Mouse (Mus musculus): ENCODE data around the gene Fign. TPM values are rescaled to one million over a fixed set of nuclear protein-coding genes. Genes with fewer than 3 reads are reported as not detected.

The Fign gene
- total and polyA plus RNA-seq, 3 experiments, result 5.0 to 17.5 (median 8.3) TPM

DNA sequence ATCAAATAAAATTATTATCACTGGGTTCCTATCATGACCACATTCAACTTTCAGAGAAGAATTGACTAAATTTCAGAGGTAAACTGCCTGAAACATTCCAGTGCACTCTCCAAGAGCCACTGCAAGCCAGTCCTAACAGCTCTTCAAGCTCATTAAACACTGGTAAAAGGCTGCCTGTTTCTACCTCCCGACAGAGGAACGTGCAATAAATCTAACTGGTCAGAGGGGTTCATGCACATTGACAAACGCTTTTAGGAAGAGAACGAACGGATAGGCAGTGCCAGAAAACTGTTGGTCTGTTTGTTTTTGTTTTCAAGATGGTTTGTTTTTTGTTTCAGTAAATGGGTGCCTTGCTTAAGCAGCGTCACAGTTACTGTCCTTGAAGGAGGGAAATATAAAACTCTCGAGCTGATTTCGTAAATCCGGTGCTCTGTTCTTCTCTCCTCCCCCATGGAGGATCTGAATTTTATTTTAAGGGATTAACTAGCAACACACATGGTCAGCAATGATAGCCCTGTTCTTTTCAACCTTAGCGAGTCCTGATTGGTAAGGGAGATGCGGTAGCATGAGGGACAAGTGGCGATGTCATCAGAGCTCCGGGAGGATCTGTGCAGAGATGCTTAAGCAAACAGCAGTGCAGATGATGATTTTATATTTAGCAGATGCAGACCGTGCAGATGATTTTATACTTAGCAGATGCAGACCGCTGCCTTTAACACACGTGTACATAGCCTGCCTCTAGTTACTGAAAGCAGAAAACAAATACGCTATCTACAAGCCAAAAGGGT is 23.0 kb downstream of the Fign start:
- Histone ChIP-seq H3K36me3 (ENCODE audit: control insufficient read depth, insufficient read depth, low read length) (peaks cover 3% of the 10 kb centered on the region; the same call in 1 of the 2 replicates), H3K4me3 (no peak overlapping the region), H3K27me3 (ENCODE audit: control insufficient read depth, insufficient read depth, low read length) (no peaks in the 10 kb centered on the region), H3K4me1 (ENCODE audit: control insufficient read depth, insufficient read depth, low read length) (peaks cover 2% of the 10 kb centered on the region; the same call in 1 of the 2 replicates), H3K79me2 (replicated peaks; ENCODE audit: control insufficient read depth, insufficient read depth, low read length) (no peaks in the 10 kb centered on the region; the same call in none of the 2 replicates), H3K27ac (peak overlapping the region; percentile 51), H3K9ac (ENCODE audit: low read depth, low read length) (peak overlapping the region; percentile 45; the same call in 1 of the 2 replicates)
- DNase-seq, result no peak
- WGBS, result 55% methylated on average over 17 of the region's 17 CpGs
- intact Hi-C loops (cut with DNase I), result loop anchor here (2.0 to 10.0 kb wide), 2 partner anchors 20 to 90 kb away; no protein-coding TSS in a partner anchor
- no peak for TF ChIP-seq POLR2A (IDR thresholded peaks at IDR 0.05; ENCODE audit: insufficient read depth, low read depth, low read length)
- TF ChIP-seq CTCF (IDR thresholded peaks at IDR 0.05), result no peak
- no peak for TF ChIP-seq EP300 (IDR thresholded peaks at IDR 0.05; ENCODE audit: insufficient read depth, low read depth, low read length)

DNA sequence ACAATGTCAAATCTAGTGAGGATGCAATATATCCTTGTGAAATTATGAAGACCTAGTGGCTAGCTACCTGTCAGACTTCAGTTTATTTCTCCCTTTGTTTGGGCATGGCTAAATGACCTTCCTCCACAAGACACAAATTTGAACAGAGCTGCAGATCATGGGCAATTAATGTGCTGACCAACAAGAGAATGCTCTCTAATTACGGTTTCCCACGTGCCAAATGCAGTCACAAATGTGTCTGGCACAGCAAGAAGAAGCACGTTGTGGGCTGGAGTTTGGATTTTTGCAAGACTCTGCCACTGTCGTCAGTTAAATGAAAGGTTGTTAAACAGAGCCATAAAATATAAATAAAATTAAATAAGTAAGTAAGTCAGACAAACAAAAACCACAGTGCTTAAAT is 25.7 kb downstream of the Fign start:
- Histone ChIP-seq H3K79me2 (replicated peaks; ENCODE audit: control insufficient read depth, insufficient read depth, low read length) (no peaks in the 10 kb centered on the region; the same call in 1 of the 2 replicates), H3K9ac (ENCODE audit: low read depth, low read length) (no peak overlapping the region), H3K4me1 (ENCODE audit: control insufficient read depth, insufficient read depth, low read length) (no peaks in the 10 kb centered on the region; the same call in 1 of the 2 replicates), H3K27ac (no peak overlapping the region; the same call in 1 of the 2 replicates), H3K36me3 (ENCODE audit: control insufficient read depth, insufficient read depth, low read length) (peaks cover 3% of the 10 kb centered on the region), H3K27me3 (ENCODE audit: control insufficient read depth, insufficient read depth, low read length) (no peaks in the 10 kb centered on the region), H3K4me3 (no peak overlapping the region)
- no peak for DNase-seq
- intact Hi-C loops (cut with DNase I), result loop anchor here (10.0 kb wide), 1 partner anchor 87 kb away; no protein-coding TSS in a partner anchor
- WGBS, result 65% methylated on average over 4 of the region's 4 CpGs
- no peak for TF ChIP-seq EP300 (IDR thresholded peaks at IDR 0.05; ENCODE audit: insufficient read depth, low read depth, low read length)
- no peak for TF ChIP-seq POLR2A (IDR thresholded peaks at IDR 0.05; ENCODE audit: insufficient read depth, low read depth, low read length)
- TF ChIP-seq CTCF (IDR thresholded peaks at IDR 0.05), result no peak

DNA sequence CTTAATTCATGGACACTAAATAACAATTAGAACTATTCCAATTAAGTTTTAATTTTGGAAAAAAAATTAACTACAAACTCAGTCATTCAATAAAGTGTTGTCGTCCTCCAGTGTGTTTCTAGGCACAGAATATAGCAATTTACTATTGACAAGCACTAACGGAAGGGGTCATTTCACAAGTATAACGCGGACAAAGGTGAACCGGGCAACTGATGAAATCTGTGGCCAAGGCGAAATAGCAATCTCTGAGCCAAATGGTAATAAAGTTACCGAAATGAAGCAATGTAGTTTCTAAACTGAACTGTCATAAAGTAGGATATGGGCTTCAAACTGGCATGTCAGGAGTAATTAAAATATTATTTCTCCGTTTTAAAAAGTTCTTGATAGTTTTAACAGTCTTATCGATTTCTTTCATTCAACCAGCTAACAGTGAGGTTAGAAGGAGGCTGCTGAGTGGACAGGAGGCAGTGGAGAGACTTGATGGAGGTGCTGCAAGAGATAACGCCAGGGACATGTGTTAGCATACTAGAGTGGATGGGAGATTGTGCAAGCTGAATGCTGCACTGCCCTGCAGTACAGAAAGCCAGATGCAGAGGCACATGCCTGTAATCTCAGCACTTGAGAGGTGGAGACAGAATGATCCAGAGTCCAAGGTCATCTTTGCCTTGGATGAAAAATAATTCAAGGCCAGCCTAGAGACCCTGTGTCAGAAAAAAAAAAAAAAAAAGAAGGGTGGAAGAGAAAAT is 27.7 kb downstream of the Fign start:
- Histone ChIP-seq H3K4me1 (ENCODE audit: control insufficient read depth, insufficient read depth, low read length) (no peaks in the 10 kb centered on the region; the same call in 1 of the 2 replicates), H3K27ac (peak overlapping the region; percentile 66), H3K9ac (ENCODE audit: low read depth, low read length) (no peak overlapping the region), H3K4me3 (no peak overlapping the region), H3K79me2 (replicated peaks; ENCODE audit: control insufficient read depth, insufficient read depth, low read length) (no peaks in the 10 kb centered on the region), H3K27me3 (ENCODE audit: control insufficient read depth, insufficient read depth, low read length) (no peaks in the 10 kb centered on the region), H3K36me3 (ENCODE audit: control insufficient read depth, insufficient read depth, low read length) (no peaks in the 10 kb centered on the region; the same call in none of the 2 replicates)
- TF ChIP-seq EP300 (IDR thresholded peaks at IDR 0.05; ENCODE audit: insufficient read depth, low read depth, low read length), result peak; percentile 99
- 0 out of 2 replicates have a peak, but pooled peaks have one; percentile 34 for TF ChIP-seq POLR2A (IDR thresholded peaks at IDR 0.05; ENCODE audit: insufficient read depth, low read depth, low read length)
- no peak for TF ChIP-seq CTCF (IDR thresholded peaks at IDR 0.05)
- peak in 1 of 2 experiments; percentile 64 for DNase-seq
- intact Hi-C loops (cut with DNase I), result loop anchor here (10.0 kb wide), 1 partner anchor 85 kb away; no protein-coding TSS in a partner anchor
- WGBS, result 59% methylated on average over 10 of the region's 10 CpGs

DNA sequence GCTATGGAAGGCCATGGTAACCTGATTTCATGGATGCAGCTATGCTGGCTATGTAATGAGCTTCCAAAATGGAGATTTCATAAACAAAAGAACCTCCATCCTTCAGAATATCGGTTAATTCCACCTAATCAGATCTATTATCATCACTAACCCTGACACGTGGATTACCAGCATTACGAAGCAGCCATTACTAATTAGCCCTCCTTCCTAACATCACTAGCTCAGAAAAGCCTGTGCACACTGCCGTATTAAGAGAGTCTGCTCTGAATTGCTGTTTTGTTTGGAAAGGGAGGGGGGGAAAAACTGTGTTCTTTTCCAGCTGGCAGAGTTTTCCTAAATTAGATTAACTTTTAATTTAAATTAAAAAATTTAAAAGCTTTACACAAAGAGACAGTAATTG is 32.3 kb downstream of the Fign start:
- Histone ChIP-seq H3K4me3 (no peak overlapping the region), H3K9ac (ENCODE audit: low read depth, low read length) (no peak overlapping the region), H3K27me3 (ENCODE audit: control insufficient read depth, insufficient read depth, low read length) (no peaks in the 10 kb centered on the region), H3K4me1 (ENCODE audit: control insufficient read depth, insufficient read depth, low read length) (peaks cover 2% of the 10 kb centered on the region; the same call in 1 of the 2 replicates), H3K36me3 (ENCODE audit: control insufficient read depth, insufficient read depth, low read length) (no peaks in the 10 kb centered on the region; the same call in 1 of the 2 replicates), H3K79me2 (replicated peaks; ENCODE audit: control insufficient read depth, insufficient read depth, low read length) (peaks cover 3% of the 10 kb centered on the region; the same call in 1 of the 2 replicates), H3K27ac (no peak overlapping the region)
- TF ChIP-seq CTCF (IDR thresholded peaks at IDR 0.05) (no peak), EP300 (IDR thresholded peaks at IDR 0.05; ENCODE audit: insufficient read depth, low read depth, low read length) (no peak), POLR2A (IDR thresholded peaks at IDR 0.05; ENCODE audit: insufficient read depth, low read depth, low read length) (no peak)
- intact Hi-C loops (cut with DNase I), result no loop called here
- WGBS, result 88% methylated on average over 4 of the region's 4 CpGs
- no peak for DNase-seq

DNA sequence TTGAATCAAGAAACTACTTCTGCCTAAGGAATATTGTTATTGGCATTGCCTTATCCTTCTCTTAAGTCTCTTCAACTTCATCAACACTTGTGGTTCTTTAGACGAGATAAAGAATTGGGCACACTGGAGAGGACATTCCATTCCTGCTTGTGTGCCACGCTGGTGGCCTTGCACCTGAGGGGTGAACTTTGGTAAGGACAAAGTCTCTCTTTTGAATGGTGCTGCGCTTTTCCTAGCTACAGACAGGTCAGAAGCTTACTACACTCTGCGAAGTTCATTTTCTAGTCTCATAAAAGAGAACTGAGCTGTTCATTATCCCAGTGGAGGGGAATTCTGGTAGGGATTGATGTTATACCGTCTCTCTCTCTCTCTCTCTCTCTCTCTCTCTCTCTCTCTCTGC is 38.4 kb downstream of the Fign start:
- Histone ChIP-seq H3K36me3 (ENCODE audit: control insufficient read depth, insufficient read depth, low read length) (peaks cover 2% of the 10 kb centered on the region; the same call in 1 of the 2 replicates), H3K4me1 (ENCODE audit: control insufficient read depth, insufficient read depth, low read length) (peaks cover 4% of the 10 kb centered on the region; the same call in 1 of the 2 replicates), H3K27ac (peak overlapping the region; percentile 66), H3K4me3 (no peak overlapping the region), H3K9ac (ENCODE audit: low read depth, low read length) (no peak overlapping the region), H3K27me3 (ENCODE audit: control insufficient read depth, insufficient read depth, low read length) (no peaks in the 10 kb centered on the region), H3K79me2 (replicated peaks; ENCODE audit: control insufficient read depth, insufficient read depth, low read length) (peaks cover 3% of the 10 kb centered on the region; the same call in 1 of the 2 replicates)
- 60% methylated on average over 5 of the region's 5 CpGs for WGBS
- no peak for TF ChIP-seq POLR2A (IDR thresholded peaks at IDR 0.05; ENCODE audit: insufficient read depth, low read depth, low read length)
- TF ChIP-seq EP300 (IDR thresholded peaks at IDR 0.05; ENCODE audit: insufficient read depth, low read depth, low read length), result peak; percentile 86
- TF ChIP-seq CTCF (IDR thresholded peaks at IDR 0.05), result no peak
- intact Hi-C loops (cut with DNase I), result no loop called here
- peak in 1 of 2 experiments; percentile 22 for DNase-seq

All from heart, adult 2 months (tissue).